Mouse (Mus musculus): ENCODE data around the gene Cngb1.
A peak's percentile ranks its signal among the peaks of the same experiment; 100 is the strongest.

The Cngb1 gene

DNA sequence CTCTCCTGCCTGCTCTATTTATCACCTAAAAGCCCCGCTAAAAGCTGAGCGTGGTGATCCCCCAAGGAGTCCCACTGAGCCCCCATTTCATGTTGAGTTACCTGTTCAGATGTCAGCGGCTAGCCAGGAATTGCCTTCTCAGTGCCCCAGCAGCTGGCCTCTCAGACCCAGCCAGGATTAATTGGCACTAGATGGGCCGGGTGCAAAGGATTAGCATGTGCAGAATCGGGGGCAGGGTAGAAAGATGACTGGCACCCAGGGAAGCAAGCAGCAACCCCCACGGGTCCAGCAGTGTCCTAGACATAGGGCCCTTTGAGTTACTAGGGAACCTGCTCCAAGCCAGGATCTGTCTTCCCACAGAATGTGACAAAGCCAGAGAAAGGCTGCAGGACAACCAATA is at the start of gene Cngb1:
Gene Cngb1 (minus strand): TSS at position 155 of the 400 bp plus-strand sequence.
- DNase-seq (ENCODE audit: low spot score), result no peak

DNA sequence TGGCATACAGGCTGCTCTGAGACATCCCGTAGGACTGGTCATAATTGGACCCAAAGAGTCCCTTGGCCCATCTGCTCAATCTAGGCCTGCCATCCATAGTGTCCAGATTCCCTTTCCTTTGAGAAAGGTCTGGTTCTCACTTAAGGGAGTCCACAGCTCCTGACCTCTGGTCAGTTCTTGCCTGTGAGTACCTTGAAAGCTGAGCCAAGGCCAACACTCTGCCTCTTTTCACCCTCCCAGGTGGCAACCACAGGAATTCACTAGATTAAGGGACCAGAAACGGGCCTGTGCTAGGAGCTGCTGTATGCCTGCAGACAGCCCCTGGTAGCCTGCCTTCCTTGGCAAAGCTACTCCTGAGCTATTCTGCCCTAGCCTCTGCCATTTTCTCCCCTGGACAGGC is 48.2 kb upstream of the Cngb1 start:
- no peak for DNase-seq (ENCODE audit: low spot score)

DNA sequence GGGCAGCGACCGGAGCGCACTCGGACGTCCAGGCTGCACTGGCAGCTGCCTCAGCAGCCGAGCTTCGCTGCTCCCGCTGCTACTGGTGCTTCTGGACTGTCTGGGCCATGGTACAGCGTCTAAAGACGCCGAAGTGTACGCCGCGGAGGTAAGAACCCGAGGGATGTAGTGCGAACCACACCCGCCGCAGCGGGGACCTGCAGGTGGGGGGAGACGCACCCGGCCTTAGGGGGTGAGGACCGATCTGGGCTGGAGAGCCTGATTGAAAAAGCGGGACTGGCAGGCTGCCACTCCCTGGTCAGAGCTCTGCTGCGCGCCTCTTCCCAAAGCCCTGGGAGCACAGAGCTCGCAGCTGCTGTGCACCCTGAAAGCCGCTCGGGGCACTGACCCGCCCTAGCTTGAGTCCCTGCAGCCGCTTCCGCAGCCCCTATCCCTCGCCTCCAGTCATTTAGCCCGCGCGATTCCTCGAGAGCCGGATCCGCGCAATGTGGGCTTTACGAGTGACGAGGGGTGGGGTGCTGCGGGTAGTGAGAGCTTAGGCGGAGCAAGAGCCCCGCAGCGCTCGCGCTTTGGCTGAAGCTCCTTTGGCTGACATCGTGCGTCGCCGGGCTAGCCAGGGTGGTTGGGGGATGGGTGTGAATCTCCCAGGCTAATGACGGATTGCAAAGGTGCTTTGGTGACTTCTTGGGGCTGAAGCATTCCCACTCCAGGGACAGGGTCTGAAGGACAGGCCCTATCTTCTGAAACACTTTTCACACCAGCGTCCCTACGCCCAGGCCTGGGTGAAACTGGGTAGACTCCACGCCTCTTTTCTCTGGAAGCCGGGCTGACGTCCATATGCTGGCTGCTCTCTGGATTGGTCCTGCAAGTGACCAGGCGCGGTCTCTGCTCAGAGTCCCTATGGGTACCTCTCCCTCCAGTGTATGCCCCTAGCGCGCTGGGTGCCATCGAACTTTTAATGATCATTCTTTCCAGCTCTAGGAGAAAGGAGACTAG is 46.8 kb upstream of the Cngb1 start:
- no peak for DNase-seq (ENCODE audit: low spot score)

DNA sequence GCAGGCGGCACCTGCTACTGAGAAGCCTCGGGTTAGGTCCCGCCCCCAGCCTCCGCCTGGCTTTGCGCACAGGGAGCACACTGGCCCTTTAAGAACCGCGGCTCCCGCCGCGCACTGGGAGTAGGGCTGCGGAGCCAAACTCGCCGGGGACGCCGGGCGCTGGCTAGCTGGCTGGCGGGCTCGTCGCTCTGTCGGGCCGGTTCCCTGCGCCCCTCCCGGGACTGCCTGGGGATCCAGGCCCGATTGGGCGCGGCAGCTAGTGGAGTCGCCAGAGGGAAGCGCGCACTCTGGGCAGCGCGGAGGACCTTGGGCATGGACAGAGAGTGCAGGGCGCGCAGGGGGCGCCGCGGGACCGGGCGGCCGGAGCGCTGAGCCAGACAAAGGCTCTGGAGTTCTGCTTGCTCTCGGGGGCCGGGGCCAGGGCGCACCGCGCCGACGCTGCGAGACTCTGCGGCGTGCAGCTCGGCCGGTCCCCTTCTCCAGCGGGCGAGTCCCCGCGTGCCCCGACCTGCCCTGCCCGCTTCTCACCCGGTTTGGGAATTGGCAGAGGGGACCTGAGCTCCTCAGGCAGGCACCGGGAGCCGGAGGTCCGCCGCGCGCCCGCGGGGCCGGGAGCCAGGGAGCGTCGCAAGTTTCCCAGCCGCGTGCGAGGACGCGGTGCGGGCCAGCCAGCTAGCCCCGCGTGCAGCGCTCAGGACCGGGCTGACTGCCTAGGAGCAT is 45.9 kb upstream of the Cngb1 start, which contains the start of gene Mmp15:
Gene Mmp15 (plus strand): TSS at position 118 of the 720 bp plus-strand sequence.
- DNase-seq (ENCODE audit: low spot score), result peak; percentile 59

DNA sequence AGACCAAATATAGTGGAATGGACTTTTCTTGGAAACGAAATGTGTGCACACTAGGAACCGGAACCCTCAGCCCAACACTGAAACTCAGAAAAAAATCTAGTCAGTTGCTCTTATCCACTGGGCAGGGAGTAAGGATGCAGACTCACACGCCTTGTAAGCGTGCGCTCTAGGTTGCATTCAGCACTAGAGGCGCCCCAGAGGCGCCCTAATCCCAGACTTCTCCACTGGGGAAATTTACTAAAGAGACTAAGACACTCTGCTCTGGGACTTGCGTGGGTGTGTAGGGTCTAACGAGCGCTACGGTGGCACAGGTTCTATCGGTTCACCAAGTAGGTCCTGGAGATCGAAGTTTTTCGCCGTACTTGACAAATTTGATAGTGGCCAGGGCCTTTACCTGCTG is 45.1 kb upstream of the Cngb1 start:
- DNase-seq (ENCODE audit: low spot score), result no peak

DNA sequence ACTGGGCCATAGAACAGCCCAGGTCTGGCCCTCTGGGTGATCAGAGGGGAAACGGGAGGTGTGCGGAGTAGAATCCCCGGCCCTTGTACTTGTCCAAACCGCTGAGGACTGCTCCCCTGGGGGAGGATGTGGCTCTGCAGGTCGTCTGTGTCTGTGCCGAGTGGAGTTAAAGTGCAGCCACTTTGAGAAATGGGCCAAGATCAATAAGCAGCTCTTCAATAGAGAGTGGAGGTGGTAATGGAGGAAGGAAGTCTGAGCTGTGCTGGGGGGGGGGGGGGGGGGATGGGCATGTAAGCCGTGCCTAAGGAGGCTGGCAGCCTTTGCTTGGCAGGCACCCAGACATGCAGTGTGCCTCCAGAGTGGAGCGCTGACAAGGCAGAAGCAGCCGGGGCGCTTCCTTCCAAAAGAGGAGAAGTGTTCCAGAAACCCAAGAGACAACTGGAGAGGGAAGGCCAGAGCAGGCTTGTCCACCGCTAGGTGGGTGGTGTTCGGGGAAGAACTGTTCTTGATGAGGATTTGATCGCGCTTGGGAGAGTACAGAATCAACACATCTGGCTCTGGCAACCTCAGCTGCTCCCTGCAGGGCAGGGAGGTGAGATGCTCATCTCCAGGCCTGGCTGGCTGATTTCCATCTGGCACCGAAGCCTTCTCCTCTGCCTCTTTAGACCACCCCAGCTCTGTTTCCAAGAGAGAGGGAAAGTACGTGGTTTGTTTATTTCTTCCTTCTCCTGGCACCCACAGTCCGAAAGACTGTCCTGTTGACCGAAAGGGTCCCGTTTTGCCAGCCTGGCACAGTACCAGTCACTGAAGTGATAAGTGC is 42.6 kb upstream of the Cngb1 start:
- peak; percentile 59 for DNase-seq (ENCODE audit: low spot score)

DNA sequence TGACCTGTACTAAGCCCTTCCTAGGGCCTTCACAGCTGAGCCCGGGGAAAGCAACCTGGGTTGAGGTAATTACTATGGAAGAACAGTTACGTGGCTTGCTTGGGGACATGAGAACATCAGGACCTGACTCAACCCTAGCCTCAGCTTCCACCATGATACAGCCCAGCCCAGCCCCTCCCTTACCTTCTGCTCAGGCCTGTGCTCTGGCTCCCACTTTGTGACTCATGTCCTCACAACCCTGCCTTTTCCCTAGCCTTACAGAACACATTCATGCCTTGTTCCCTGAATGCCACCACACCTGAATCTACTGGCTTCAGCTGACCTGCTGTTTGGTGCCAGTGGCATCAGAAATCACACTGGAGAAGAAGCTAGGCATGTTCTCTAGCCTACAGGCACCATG is 42.0 kb upstream of the Cngb1 start:
- no peak for DNase-seq (ENCODE audit: low spot score)

DNA sequence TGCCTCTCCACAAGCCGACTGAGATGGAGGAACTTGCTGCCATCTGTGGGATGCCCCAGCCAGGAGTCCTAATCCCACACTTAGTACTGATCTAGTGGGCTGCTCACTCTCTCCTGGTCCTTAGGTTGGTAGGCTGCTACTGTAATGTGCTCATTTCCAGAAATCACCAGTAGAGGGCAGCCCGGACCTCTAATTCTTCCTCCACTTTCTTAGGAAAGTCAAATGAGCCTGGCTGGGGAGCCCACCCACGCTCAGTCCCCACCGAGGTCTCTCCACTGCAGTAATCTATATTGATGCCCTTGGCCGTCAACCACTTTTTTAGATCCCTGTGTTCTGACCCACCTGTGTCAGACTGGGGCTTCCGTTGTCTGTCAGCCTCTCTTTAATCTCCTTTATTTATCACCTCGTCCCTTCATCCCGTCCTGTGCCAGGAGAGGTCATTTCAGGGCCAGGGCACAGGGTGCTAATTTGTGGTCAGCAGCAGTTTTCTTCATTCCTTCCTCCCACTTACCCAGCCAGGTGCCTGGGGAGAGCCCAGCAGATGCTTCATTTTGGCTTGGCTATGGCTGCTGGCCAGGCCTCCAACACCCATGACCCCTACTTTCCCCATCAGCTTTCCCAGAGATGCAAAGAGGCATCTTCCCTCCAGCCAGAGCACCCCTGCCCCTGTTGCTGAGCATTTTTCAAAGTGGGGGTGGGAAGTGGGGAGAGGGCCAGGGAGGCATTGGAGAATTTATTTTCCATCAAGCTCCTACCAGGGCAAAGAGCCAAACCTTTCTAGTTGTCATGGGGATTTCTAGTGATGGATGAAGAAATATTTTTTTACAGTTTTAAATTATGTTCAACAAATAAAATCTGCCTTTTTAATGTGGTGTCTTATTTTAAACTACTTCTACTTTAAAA is 40.5 kb upstream of the Cngb1 start:
- DNase-seq (ENCODE audit: low spot score), result no peak

DNA sequence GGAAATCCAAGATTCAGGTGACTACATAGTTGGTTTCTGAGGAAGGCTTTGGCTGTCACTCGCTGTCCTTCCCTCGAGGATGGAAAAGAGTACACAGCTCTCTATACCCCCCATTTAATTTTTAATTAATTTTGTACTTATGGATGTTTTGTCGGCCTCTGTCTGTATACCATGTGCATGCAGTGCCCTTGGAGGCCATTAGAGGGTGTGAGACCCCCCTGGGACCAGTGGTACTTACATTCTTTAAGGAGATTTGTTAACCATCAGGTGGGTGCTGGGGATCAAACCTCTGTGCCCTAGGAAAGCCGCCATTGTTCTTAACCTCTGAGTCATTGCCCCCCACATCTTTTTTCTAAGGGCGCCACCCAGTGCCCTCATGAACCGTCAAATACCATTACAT is 38.3 kb upstream of the Cngb1 start:
- no peak for DNase-seq (ENCODE audit: low spot score)

DNA sequence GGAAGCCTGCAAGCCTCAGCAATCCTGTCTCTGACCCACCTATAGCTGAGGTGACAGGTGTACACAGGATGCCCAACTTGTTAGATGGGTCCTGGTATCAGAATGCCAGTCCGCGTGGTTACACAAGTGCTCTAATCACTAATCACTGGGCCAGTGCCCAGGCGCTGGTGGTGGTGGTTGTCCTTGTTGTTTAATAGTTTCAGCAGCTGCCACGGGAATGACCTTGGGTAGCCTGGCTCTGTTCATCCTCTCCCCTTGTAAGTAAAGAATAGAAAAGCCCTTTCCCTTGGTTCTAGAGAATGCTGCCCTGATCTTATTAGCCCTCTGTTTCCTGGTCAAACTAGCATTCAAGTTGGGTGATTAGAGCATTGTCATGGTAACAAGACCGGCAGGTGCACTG is 35.3 kb upstream of the Cngb1 start:
- DNase-seq (ENCODE audit: low spot score), result peak; percentile 77

DNA sequence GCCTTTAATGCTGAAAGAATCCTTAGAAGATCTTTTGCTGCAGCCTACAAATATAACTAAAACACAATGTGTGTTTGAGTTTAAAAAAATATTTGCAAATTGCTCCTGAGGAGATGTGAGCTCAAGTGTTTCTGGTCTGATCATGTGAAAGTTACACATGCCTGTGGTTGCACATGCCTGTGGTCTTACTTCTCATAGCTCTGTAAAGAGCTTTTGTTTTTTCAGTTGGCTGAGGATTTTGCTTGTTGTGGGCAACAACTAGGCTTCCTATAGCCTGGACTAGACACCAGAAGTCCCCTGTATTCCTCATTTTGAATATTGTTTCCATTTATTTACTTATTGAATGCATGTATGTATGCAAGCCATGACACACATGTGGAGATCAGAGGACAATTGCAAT is 30.0 kb upstream of the Cngb1 start:
- DNase-seq (ENCODE audit: low spot score), result no peak

DNA sequence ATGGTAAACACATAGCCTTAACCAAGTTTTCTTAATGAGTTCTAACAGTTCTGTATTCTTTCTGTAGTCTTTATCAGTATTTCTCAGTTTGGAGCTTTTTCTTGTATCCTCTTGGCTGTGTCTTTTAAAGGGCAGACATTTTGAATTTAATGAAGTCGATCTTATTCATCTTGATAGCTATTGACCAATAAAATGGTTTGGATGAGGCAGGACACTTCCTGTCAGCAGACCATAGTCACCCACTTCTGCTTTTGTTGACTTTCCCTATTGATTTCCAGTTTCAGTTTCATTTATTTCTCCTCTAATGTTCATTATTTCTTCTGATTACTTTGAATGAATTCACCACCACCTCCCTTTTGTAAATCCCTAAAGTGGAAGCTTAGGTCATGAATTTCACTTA is 29.3 kb upstream of the Cngb1 start:
- no peak for DNase-seq (ENCODE audit: low spot score)

DNA sequence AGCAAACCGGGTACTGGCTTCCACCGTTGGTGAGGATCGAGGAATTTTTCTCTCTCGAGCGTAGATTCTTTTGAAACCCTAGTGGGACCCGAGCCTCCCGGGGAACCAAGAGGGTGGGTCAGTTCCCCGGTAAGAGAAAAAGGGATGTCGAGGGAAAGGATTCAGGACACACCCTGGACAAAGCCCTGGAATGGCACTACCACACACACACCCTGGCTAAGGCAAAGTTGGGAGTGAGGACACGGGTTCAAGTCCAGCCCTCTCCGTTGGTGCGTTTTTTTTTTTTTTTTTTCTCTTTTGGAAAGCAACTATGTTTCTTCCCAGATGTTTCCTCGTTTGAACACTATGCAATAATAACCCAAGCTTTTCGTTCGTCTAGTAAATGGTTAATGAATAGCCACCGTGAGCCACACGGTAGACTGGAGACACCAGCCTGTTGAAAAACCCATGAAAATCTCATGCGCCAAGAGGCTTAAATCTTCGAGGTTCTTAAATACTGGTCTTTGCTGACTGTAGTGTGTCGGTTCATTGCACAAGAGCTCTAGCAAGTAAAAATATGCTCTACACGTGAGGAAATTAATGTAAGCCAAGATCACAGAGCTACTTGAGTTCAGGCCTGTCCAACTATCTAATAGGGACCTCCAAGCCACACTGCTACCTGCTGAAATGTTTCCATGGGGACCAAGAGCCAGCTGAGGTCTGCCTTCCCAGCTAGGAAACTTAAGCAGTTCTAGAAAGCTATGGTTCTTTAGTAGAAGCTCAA is 26.2 kb upstream of the Cngb1 start:
- no peak for DNase-seq (ENCODE audit: low spot score)

DNA sequence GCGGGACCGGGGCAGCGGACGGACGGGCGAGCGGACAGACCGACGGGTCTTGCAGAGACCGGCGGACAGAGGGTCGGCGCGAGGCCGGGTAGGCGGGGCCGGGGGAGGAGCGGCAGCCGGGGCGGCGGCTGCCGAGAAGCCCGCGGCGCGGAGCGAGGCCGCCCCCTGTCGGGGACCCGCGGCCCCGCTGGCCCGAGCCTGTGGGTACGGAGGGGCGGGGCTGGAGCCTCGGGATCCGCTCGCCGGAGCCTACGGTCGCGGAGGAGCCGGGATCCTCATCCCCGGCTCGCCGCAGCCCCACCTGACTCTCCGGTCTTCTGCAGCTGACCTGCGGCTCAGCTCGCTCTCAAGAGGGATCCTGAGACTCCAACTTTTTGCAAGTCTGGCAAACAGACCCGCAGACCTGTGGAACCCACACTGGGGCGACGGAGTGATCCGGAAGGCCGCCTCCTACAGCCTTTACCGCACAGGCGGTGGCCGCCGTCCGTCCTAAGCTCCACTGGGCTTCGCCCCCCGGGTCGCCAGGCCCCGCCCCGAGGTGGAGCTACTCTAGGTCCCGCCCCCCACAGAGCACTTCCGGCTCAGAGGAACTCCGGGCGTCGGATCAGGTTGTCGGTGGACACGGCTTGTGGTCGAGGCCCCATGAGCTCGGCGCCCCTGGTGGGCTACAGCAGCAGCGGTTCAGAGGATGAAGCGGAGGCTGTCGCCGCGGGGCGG is 25.5 kb upstream of the Cngb1 start, which contains the start of the genes Zfp319 and Usb1:
Gene Zfp319 (minus strand): TSS at position 231 of the 717 bp plus-strand sequence.
Gene Usb1 (plus strand): TSS at position 565 of the 717 bp plus-strand sequence.
- peak; percentile 91 for DNase-seq (ENCODE audit: low spot score)

DNA sequence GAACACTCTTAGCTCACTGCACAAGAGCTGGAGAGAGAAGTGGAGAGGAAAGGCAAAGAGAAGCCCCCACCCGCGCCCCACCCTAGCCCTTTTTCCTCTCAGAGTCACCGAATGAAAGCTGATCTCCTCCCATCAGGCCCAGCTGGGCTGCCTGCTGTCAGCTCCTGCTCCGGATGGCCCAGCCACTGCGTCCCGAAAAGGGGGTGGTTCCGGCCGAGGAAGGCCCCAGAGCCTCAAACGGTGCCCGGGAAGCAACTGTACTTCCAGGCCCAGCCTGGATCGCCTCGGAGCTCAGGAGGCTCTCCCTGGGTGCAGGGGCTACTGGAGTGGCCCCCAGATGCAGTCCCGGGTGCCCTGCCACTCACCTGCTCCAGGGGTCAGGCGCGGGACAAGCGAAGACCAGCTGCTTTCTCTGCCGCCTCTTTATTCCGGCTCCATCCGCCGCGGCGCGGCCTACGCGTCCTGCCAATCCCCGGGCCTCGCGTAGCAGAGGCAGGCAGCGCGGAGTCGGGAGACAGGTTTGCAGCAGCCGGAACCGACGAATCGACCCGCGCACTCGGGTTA is 24.9 kb upstream of the Cngb1 start:
- DNase-seq (ENCODE audit: low spot score), result no peak

DNA sequence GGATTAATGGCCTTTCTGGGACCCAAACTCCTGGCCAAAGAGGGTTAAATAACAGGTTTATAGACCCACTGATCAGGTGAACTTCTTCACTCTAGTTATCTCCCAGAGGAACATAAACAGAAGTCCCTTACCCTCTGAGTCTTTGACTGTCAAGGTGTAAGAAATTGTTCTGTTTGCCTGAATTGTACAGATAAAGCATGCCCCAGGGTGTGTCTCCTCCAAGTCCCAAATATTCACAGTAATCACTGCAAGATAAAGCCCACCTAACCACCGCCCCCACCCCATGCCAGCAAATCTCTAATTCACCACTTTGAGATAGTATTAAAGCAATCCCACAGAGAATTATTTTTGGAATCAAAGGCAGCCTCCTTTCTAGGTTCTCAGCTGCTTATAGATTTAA is 24.0 kb upstream of the Cngb1 start:
- DNase-seq (ENCODE audit: low spot score), result no peak

DNA sequence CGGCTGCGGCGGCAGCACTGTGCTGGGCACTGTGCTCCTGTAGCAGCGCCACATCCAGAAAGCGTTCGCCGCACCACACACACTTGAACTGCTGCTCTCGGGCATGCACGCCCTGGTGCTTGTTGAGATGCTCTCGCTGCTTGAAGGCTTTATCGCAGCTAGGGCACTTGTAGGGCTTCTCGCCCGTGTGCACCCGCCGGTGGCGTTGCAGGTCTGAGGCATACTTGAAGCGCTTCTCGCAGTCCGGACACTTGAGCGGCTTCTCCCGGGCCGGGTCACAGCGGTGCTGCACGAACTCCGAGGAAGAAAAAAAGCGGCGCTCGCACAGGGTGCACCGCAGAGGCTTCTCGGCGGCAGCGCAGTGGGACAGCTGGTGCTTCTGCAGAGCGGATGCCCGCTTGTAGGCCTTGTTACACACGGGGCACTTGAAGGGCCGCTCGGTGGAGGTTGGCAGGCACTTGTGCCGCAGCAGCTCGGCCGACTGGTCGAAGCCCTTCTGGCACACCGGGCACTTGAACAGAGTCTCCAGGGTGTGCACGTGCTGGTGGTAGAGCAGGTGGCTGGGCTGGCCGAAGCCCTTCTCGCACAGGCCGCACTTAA is 21.6 kb upstream of the Cngb1 start:
- no peak for DNase-seq (ENCODE audit: low spot score)

DNA sequence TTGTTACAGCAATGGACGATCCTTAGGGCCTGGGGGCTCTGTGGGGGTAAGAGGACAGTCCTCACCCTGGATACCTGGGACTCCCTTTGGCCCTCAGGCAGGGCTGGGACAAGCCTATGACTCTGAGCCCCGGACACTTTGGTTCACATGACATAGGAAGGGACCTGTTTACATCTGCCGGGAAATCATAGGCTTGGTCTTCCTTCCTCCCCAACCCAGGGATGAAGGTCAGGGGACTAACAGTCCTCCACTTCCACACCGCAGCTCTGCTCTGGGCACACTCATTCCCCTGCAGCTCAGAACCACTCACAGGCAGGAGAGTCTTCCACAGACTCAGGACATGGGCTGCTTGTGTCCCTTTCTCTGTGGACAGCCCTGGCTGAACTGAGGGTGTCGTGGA is 20.4 kb upstream of the Cngb1 start:
- DNase-seq (ENCODE audit: low spot score), result no peak

DNA sequence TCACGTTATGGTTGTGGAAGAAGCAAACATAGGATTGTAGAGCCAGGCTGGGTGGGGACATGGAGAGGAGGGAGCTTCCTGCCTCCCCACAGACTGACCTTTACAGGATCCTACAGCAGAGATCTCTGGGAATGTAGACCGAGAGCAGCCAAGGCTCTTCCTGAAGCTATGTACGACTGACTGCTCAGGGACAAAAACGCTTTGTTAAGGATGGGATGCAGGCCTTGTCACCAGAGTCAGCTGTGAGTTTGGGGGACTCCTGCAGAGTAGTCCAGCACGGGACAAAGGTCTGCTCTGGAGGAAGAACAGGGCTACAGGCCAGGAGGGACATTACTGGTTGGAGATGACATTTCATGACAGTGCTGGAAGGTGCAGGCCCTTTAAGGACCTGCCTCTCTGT is 18.3 kb upstream of the Cngb1 start:
- no peak for DNase-seq (ENCODE audit: low spot score)
